Mouse (Mus musculus): Measurements from ENCODE around the gene Henmt1. TPM values are rescaled to one million over a fixed set of nuclear protein-coding genes. Genes with fewer than 3 reads are reported as not detected.

The Henmt1 gene
- polyA plus RNA-seq, 1 experiment from 2014 or later, result 1.0 TPM

DNA sequence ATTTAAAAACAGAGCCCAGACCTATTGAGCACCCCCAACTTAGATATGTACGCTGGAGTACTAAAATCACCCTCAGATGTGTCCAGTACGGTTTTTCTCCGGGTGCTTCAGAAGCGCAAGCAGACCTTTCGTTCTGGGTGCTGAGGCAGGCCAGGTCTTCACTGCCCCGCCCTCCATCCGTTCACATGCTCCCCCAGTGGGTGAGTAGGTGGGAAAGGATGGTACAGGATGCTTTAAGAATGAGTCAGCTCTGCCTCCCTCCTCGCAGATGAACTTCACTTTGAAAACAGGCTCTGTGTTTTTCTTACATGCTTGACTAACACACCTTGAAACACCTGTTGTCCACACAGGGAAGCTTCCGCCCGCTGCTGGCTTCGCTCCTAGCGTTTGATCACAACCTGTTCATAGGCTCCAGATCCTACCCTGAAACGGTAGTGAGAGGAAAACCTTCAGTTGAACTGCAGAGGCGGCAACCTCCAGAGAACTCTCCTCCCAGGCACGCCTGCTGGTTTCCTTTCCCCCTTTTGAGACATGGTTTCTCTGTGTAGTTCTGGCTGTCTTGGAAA lies 35.3 kb downstream of the Henmt1 start:
- no peak overlapping the region for H3K4me3 ChIP-seq (ENCODE audit: low read depth, low read length)
- no peak overlapping the region for H3K27ac ChIP-seq (replicated peaks; ENCODE audit: low read depth, low read length)
- no peak overlapping the region for H3K9ac ChIP-seq (ENCODE audit: low read length)
- ATAC-seq (ENCODE audit: insufficient number of reproducible peaks, low FRiP score, low TSS enrichment, low read depth) (no peak), DNase-seq (ENCODE audit: low spot score) (no peak)
- WGBS, result 90% methylated on average over 15 of the region's 15 CpGs
- no peaks in the 10 kb centered on the region for H3K27me3 ChIP-seq (ENCODE audit: control insufficient read depth, insufficient read depth, low read length)
- H3K36me3 ChIP-seq (ENCODE audit: control insufficient read depth, insufficient read depth, low read length), result no peaks in the 10 kb centered on the region; the same call in 1 of the 2 replicates
- H3K4me1 ChIP-seq (ENCODE audit: control insufficient read depth, insufficient read depth, low read length), result no peaks in the 10 kb centered on the region
- no peak overlapping the region for H3K4me2 ChIP-seq (ENCODE audit: low read depth, severe bottlenecking)
- no peaks in the 10 kb centered on the region for H3K9me3 ChIP-seq (ENCODE audit: control insufficient read depth, low read length)

- 93% methylated on average over 13 of the region's 13 CpGs for WGBS
- no peak for ATAC-seq (ENCODE audit: insufficient number of reproducible peaks, low FRiP score, low TSS enrichment, low read depth)
- no peaks in the 10 kb centered on the region; the same call in 1 of the 2 replicates for H3K36me3 ChIP-seq (ENCODE audit: control insufficient read depth, insufficient read depth, low read length)
These were observed 37.8 kb downstream of the Henmt1 start for GRCm38 (mm10) chr3:108977340-108978030.

DNA sequence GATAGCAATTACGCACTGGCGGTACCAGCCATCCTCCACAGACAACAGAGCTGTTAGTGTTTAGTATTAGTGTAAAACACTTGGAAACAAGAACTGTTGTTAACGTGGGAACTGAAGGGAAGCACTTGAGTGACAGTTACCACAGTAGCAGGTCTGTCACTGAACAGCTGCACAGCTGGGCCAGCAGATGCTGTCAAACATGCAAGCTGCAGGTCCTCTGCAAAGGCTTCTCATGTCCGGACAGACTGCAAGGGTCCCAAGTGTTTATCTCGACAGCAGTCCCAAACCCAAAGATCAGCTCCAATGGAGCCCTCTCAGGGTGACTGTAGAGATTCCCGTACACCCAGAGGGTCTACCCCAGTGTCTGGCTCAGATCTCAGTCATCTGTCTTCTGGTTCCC lies 42.3 kb downstream of the Henmt1 start:
- no peak overlapping the region for H3K27ac ChIP-seq (replicated peaks; ENCODE audit: low read depth, low read length)
- no peak for ATAC-seq (ENCODE audit: insufficient number of reproducible peaks, low FRiP score, low TSS enrichment, low read depth)
- H3K4me3 ChIP-seq (ENCODE audit: low read depth, low read length), result no peak overlapping the region
- H3K9me3 ChIP-seq (ENCODE audit: control insufficient read depth, low read length), result no peaks in the 10 kb centered on the region
- H3K27me3 ChIP-seq (ENCODE audit: control insufficient read depth, insufficient read depth, low read length), result no peaks in the 10 kb centered on the region
- 89% methylated on average over 6 of the region's 6 CpGs for WGBS
- H3K36me3 ChIP-seq (ENCODE audit: control insufficient read depth, insufficient read depth, low read length), result no peaks in the 10 kb centered on the region; the same call in 1 of the 2 replicates
- no peak overlapping the region for H3K4me2 ChIP-seq (ENCODE audit: low read depth, severe bottlenecking)
- no peaks in the 10 kb centered on the region for H3K4me1 ChIP-seq (ENCODE audit: control insufficient read depth, insufficient read depth, low read length)
- DNase-seq (ENCODE audit: low spot score), result no peak
- no peak overlapping the region for H3K9ac ChIP-seq (ENCODE audit: low read length)

More at GRCm38 (mm10) chr3:108977340-108978030, 37.8 kb downstream of the Henmt1 start:
- no peaks in the 10 kb centered on the region for H3K27me3 ChIP-seq (ENCODE audit: control insufficient read depth, insufficient read depth, low read length)
- no peak overlapping the region for H3K4me2 ChIP-seq (ENCODE audit: low read depth, severe bottlenecking)
- DNase-seq (ENCODE audit: low spot score), result no peak
- H3K9me3 ChIP-seq (ENCODE audit: control insufficient read depth, low read length), result no peaks in the 10 kb centered on the region
- H3K27ac ChIP-seq (replicated peaks; ENCODE audit: low read depth, low read length), result no peak overlapping the region
- H3K4me3 ChIP-seq (ENCODE audit: low read depth, low read length), result no peak overlapping the region
- H3K9ac ChIP-seq (ENCODE audit: low read length), result no peak overlapping the region
- H3K4me1 ChIP-seq (ENCODE audit: control insufficient read depth, insufficient read depth, low read length), result no peaks in the 10 kb centered on the region

DNA sequence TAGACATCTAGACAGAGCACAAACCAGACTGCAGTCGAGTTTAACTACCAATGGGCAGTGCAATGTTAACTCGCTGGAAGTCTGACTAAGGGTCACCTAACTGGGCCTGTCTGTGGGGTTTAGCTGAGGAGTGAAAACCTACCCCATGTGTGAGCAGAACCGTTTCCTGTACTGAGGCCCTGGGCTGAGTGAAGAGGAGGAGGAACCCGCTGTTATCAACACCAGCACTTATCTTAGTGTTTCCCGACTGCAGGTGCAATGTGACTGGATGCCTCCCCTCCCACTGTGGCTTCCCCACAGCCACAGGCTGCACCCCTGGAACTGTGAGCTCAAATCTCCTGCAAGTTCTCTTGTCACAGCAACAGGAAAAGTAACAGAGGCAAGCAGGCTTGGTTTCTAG lies 44.3 kb downstream of the Henmt1 start:
- H3K9ac ChIP-seq (ENCODE audit: low read length), result no peak overlapping the region
- H3K4me3 ChIP-seq (ENCODE audit: low read depth, low read length), result no peak overlapping the region
- no peaks in the 10 kb centered on the region; the same call in 1 of the 2 replicates for H3K36me3 ChIP-seq (ENCODE audit: control insufficient read depth, insufficient read depth, low read length)
- no peaks in the 10 kb centered on the region for H3K4me1 ChIP-seq (ENCODE audit: control insufficient read depth, insufficient read depth, low read length)
- no peak for DNase-seq (ENCODE audit: low spot score)
- 79% methylated on average over 5 of the region's 5 CpGs for WGBS
- H3K4me2 ChIP-seq (ENCODE audit: low read depth, severe bottlenecking), result no peak overlapping the region
- H3K27ac ChIP-seq (replicated peaks; ENCODE audit: low read depth, low read length), result no peak overlapping the region
- no peaks in the 10 kb centered on the region for H3K9me3 ChIP-seq (ENCODE audit: control insufficient read depth, low read length)
- H3K27me3 ChIP-seq (ENCODE audit: control insufficient read depth, insufficient read depth, low read length), result no peaks in the 10 kb centered on the region
- no peak for ATAC-seq (ENCODE audit: insufficient number of reproducible peaks, low FRiP score, low TSS enrichment, low read depth)

DNA sequence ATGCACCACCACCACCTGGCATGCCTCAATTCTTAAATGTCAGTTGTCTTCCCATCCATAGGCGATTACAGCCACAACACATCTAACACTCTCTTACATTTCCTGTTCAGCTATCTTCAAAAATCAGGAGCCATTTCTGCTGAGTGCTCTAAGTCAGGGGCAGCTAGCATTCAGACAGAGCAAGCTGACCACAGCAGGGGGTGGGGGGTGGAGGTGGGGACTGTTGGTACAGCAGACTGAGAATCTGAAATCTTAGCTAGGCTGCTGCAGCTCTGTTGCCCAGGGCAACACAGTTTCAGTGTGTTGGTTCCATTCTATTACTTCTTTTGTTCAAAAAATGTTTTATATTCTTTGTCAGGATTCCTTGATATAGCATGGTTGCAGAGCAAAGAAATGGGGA lies 46.9 kb downstream of the Henmt1 start:
- no peak for DNase-seq (ENCODE audit: low spot score)
- no peaks in the 10 kb centered on the region for H3K36me3 ChIP-seq (ENCODE audit: control insufficient read depth, insufficient read depth, low read length)

GRCm38 (mm10) chr3:108987009-108987659 lies 47.5 kb downstream of the Henmt1 start:
- Histone ChIP-seq H3K27ac (replicated peaks; ENCODE audit: low read depth, low read length) (no peak overlapping the region), H3K9me3 (ENCODE audit: control insufficient read depth, low read length) (no peaks in the 10 kb centered on the region), H3K4me3 (ENCODE audit: low read depth, low read length) (no peak overlapping the region), H3K4me2 (ENCODE audit: low read depth, severe bottlenecking) (no peak overlapping the region), H3K9ac (ENCODE audit: low read length) (no peak overlapping the region), H3K27me3 (ENCODE audit: control insufficient read depth, insufficient read depth, low read length) (no peaks in the 10 kb centered on the region), H3K4me1 (ENCODE audit: control insufficient read depth, insufficient read depth, low read length) (no peaks in the 10 kb centered on the region), H3K36me3 (ENCODE audit: control insufficient read depth, insufficient read depth, low read length) (no peaks in the 10 kb centered on the region)
- DNase-seq (ENCODE audit: low spot score) (no peak), ATAC-seq (ENCODE audit: insufficient number of reproducible peaks, low FRiP score, low TSS enrichment, low read depth) (no peak)
- 88% methylated on average over 12 of the region's 12 CpGs for WGBS

More for the DNA sequence above, 46.9 kb downstream of the Henmt1 start:
- no peak for ATAC-seq (ENCODE audit: insufficient number of reproducible peaks, low FRiP score, low TSS enrichment, low read depth)
- 82% methylated on average over 1 of the region's 1 CpGs for WGBS
- H3K4me3 ChIP-seq (ENCODE audit: low read depth, low read length), result no peak overlapping the region
- no peaks in the 10 kb centered on the region for H3K9me3 ChIP-seq (ENCODE audit: control insufficient read depth, low read length)
- H3K4me2 ChIP-seq (ENCODE audit: low read depth, severe bottlenecking), result no peak overlapping the region
- H3K27ac ChIP-seq (replicated peaks; ENCODE audit: low read depth, low read length), result no peak overlapping the region
- no peak overlapping the region for H3K9ac ChIP-seq (ENCODE audit: low read length)
- H3K27me3 ChIP-seq (ENCODE audit: control insufficient read depth, insufficient read depth, low read length), result no peaks in the 10 kb centered on the region
- H3K4me1 ChIP-seq (ENCODE audit: control insufficient read depth, insufficient read depth, low read length), result no peaks in the 10 kb centered on the region

DNA sequence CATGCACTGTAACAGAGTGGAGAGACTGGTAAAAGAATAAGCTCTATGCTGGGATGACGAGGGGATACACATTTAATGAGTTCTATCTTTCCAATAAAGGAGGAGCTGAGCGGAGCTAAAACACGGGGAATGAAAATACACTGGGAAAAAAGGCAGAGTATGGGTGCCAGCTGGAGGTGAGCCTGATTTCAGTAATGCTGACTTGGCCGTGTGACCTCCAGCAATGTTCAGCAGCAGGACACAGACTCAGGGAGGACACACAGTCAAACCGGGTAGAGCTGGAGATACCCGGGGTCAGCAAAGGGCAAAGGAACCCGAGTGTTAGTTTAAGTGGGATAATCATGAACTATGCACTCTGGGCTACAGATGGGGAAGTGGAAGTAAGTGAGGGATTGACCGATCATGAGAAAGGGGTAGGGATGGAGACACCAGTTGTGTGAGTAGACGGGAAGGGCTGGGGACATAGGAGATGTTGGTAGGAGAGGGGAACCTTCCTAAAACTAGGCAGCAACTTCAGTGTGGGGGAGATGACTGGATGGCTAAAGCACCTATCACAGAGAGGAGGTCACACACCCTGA lies 50.4 kb downstream of the Henmt1 start:
- 83% methylated on average over 9 of the region's 9 CpGs for WGBS
- H3K4me3 ChIP-seq (ENCODE audit: low read depth, low read length), result no peak overlapping the region
- DNase-seq (ENCODE audit: low spot score) (no peak), ATAC-seq (ENCODE audit: insufficient number of reproducible peaks, low FRiP score, low TSS enrichment, low read depth) (no peak)
- no peaks in the 10 kb centered on the region for H3K4me1 ChIP-seq (ENCODE audit: control insufficient read depth, insufficient read depth, low read length)
- no peak overlapping the region for H3K27ac ChIP-seq (replicated peaks; ENCODE audit: low read depth, low read length)
- H3K9ac ChIP-seq (ENCODE audit: low read length), result no peak overlapping the region
- H3K27me3 ChIP-seq (ENCODE audit: control insufficient read depth, insufficient read depth, low read length), result no peaks in the 10 kb centered on the region
- no peak overlapping the region for H3K4me2 ChIP-seq (ENCODE audit: low read depth, severe bottlenecking)
- no peaks in the 10 kb centered on the region for H3K9me3 ChIP-seq (ENCODE audit: control insufficient read depth, low read length)
- H3K36me3 ChIP-seq (ENCODE audit: control insufficient read depth, insufficient read depth, low read length), result no peaks in the 10 kb centered on the region

GRCm38 (mm10) chr3:108994477-108994876 lies 54.8 kb downstream of the Henmt1 start:
- Histone ChIP-seq H3K4me1 (ENCODE audit: control insufficient read depth, insufficient read depth, low read length) (no peaks in the 10 kb centered on the region), H3K4me2 (ENCODE audit: low read depth, severe bottlenecking) (no peak overlapping the region), H3K27me3 (ENCODE audit: control insufficient read depth, insufficient read depth, low read length) (no peaks in the 10 kb centered on the region), H3K36me3 (ENCODE audit: control insufficient read depth, insufficient read depth, low read length) (no peaks in the 10 kb centered on the region), H3K9me3 (ENCODE audit: control insufficient read depth, low read length) (no peaks in the 10 kb centered on the region), H3K4me3 (ENCODE audit: low read depth, low read length) (no peak overlapping the region), H3K27ac (replicated peaks; ENCODE audit: low read depth, low read length) (no peak overlapping the region), H3K9ac (ENCODE audit: low read length) (no peak overlapping the region)
- WGBS, result 95% methylated on average over 2 of the region's 2 CpGs
- ATAC-seq (ENCODE audit: insufficient number of reproducible peaks, low FRiP score, low TSS enrichment, low read depth) (no peak), DNase-seq (ENCODE audit: low spot score) (no peak)

Measured in limb, embryonic 11.5 days (tissue).